Mouse (Mus musculus) monocyte, adult 5-6 weeks (primary cell): ENCODE measurements at regions not wholly inside any gene's neighbourhood (a gene's known extent, or its start where the extent isn't known, plus 50 kb on each side); places are given as distances from the start of the nearest gene placed in this dataset.

Experiments used
- ATAC-seq: fragments of 153-309, 156-312 bp; replicated peaks from 2 replicates; pipeline ENCODE4 v1.8.0; 2017; ENCODE audit warnings: mild to moderate bottlenecking; ENCODE audit not compliant: low TSS enrichment, insufficient number of reproducible peaks, severe bottlenecking, poor library complexity, low FRiP score

DNA sequence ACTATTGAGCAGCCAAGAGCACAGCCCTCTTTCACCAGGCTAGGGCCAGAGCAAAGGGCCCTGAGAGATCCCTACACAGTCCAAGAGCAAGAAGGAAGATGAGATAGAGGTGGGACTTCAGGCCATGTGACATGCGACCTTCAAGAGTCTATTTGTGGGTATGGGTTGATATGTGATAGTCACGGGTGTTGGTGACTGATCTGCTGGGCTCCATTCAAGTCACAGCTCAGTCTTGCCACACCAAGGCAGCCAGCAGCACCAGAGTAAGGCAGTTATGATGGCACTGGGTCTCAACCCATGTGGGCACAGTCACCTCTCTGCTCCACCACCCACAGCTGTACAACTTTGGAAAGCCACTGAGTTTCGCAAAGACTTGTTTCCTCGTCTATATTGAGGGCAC lies 60.0 kb upstream of the Pkdcc start:
- no peak for ATAC-seq

DNA sequence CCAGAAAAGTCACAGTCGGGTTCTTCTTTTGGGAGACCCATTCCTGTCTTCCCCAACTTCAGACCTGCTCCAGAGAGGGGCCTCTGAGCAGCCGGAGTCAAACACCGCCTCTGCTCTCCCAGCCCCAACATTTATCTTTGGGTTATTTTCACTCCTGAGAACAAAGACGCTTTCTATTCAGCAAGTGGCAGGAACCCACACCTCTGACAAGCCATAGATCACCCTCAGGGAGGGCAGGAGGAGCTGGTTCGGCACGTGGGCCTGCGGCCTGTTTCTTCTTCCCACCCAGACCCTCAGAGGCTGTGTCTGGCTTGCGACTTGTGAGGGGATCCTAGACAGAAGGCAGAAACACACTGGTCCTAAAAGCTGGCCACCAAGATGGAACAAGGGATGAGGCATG lies 58.4 kb upstream of the Pkdcc start:
- no peak for ATAC-seq

DNA sequence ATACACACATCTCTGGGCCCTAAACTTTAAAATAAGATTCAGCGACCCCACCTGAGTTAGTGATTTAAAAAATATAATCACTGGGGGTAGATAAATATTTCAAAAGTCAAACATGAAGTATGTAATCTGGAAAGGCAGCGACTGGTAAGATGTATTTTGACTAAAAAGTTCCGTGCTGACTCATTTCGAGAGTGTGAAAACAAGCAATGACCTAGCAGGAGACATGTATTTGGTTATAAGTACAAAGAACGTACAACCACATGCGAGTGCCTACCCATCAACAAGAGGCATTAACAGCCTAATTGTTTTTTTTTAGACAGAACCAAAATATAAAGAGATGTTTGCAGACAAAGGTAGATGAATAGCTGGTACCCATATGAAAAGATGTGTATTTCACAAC lies 57.0 kb upstream of the Pkdcc start:
- ATAC-seq, result no peak

DNA sequence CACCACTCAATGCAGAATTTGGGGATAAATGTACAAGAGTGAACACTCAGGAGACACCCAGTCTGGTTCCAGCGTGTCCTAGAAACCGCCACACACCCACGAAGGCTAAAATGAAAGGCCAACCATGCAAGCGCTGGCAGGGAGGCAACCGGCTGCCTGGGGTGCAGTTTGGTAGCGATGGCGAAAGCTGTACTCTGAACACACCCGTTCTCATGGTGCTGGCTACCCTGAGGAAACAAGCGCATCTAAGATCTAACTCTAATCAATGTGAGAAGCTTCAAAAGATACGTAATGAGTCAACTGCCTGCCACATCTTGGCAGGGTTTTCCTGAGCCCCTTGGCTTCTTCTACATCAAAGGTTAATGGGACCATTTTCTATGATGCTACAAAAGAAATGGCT lies 56.4 kb upstream of the Pkdcc start:
- no peak for ATAC-seq

DNA sequence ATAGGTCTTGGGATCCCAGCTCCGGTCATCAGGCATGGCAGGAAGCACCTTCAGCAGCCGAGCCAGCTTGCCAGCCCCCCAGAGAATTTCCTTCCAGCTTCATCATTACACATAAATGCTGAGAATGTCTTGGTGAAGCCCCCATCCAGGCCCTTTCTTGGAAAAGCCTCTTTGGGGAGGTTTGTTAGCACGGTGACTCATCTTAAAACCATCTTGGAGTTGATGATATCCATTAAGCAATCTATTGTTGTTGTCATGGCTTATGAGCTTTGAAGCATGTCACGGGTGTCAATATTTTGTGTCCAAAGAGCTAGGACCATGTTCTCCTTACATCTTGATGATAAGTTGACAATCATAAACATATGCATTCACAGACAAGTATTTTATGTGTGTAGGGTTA lies 55.5 kb upstream of the Pkdcc start:
- ATAC-seq, result no peak

DNA sequence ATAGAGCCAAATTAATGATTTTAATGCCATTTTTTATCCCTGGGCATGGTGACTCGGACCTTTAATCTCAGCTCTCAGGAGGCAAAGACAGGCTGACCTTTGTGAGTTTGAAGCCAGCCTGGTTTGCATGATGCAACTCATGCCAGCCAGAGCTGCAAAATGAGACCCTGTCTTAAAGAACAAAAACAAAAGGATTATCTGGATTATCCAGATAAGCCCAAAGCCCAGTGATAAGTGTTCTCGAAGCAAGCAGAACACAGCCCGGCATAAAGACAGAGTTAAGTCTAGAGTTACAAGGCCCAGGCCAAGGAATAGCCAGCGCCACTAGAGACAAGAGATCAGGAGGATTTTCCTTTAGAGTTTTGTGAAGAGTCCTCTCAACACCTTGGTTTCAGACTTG lies 54.8 kb upstream of the Pkdcc start:
- no peak for ATAC-seq

DNA sequence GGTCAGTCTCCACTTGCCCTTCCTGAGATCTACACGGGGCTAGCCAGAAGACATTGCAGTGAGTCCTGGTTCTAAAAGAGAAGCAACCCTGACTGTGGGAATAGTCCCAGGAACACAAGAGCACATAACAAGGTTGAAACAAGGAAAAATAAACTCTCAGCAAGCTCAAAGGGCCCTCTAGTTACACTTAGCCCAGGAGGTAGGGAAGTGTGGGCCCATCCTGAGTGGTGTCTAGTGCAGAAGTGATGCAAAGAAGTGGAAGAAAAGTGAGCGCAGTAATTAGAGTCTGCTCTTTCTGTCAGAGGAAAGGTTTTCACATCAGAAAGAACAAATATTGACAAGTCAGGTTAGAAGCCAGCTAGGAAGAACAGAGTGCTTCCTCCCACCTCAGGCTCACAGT lies 53.4 kb upstream of the Pkdcc start:
- no peak for ATAC-seq

DNA sequence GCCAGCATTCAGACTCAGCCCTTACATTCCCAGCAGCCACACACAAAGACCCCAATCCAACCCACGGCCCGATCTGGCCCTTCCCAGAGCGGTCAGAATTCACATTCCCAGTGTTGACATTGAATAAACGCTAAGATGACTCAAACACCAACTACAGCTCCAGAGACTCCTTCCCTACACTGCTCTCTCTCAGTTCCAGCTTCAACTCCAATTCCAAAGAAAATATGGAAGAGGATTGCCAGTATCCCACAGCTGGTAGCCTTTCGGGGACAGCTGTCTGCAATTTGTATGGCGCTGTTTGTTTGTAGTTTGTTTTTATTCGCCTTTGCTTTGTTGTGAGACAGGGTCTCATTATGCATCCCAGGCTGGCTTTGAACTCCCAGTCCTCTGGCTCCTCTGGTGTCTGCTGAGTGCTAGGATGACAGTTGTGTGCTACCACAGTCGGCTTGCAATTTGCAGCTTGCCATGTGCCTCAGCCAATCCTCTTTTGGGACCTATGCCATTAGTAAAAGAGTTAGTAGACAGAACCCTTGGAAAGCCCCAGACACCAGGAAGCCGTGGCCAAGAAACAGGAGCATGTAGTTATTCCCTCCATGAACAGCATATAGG lies 51.0 kb upstream of the Pkdcc start:
- no peak for ATAC-seq

DNA sequence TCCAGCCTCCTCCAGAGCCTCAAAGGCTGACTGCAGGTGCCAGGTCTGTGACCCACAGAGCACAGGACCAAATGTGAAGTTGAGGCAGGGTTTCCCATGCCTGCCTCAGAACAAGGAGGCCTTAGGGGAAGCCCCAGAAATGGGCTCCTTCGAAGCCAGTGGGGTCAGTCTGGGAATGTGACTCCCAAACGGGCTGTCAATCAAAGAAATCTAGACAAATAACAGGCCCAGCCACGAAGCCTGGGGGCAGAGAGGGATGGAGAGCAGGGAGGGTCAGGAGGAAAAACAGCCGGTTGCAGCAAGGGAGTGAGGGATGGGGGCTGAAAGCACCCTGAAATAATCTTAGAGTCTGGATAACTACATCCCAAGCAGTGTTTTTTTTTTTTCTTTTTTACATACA lies 50.4 kb upstream of the Pkdcc start:
- ATAC-seq, result no peak

DNA sequence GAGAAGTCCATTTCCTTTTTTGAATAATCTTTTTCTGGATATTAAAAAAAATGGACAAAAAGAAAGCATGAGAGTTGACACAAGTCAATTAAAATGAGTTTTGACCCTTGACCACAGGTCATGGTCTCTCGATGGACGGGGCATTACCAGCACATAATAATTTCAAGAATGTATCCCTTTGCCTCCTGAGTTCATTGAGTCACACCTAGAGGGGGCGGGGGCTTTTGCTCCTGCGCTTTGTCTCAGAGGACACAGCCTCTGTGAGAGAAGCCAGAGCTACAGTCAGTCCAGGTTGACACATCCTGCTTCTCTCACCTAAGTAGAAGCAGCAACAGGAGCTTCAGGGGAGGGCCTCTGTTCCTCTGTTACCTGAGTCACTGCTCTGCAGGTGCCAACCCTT lies 50.0 kb upstream of the Pkdcc start:
- no peak for ATAC-seq
